Mouse (Mus musculus): ENCODE results near the gene Yap1.
A peak's percentile ranks its signal among the peaks of the same experiment; 100 is the strongest.
"Not testable (repeated sequence)": the region's sequence is repeated elsewhere in the genome, so short reads cannot be mapped to it uniquely, and the experiment has no call there.

Gene Yap1

GRCm38 (mm10) chr9:7914487-7914886 is 89.9 kb downstream of the Yap1 start:
- no peak for DNase-seq (ENCODE audit: low spot score in 2 of 2)

DNA sequence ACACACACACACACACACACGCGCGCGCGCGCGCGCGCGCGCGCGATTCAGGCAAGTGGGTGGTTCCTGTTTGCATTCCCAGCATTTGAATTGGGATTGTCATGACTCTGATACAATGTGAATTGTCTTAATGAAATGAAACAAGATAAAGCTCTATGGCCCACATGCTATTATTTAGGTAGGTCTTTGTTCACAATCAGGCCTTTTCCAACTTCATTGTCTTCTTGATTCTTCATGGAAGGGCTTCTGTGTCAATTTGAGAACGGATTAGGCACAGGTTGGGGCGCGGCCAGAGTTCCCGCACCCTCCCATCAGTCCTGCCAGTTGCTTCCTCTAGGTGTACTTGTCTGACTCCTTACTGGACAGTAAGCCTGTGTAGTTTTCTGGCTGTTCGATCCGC is 90.4 kb downstream of the Yap1 start:
- no peak for DNase-seq (ENCODE audit: low spot score in 2 of 2)

DNA sequence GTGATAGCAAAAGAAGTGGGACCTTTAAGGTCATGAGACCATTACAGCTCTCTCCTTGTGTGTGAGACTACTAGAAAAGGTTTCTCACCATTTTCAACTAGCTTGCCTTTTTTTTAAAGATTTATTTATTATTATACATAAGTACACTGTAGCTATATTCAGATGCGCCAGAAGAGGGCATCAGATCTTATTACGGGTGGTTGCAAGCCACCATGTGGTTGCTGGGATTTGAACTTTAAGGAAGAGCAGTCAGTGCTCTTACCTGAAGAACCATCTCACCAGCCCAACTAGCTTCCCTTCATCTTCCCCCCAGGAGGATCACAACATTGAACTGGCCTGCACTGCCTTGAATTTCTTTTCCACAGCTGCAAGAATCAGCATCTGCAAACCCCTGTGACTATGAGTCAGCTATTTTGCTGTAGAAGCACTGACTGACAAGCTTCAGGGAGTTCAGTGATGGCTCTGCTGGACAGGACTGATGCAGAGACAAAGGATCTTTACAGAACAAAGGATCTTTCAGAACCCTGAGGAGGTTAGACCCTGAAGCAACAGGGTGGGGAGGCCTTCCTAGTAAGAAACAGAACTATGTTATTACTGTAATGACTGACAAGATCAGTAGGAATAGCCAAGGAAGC is 96.9 kb downstream of the Yap1 start:
- no peak for DNase-seq (ENCODE audit: low spot score in 2 of 2)

GRCm38 (mm10) chr9:7906564-7906963 is 97.8 kb downstream of the Yap1 start:
- DNase-seq (ENCODE audit: low spot score in 2 of 2): no peak

- DNase-seq (ENCODE audit: low spot score in 2 of 2): no peak
Observed at GRCm38 (mm10) chr9:7903825-7904224, 100.6 kb downstream of the Yap1 start.

DNA sequence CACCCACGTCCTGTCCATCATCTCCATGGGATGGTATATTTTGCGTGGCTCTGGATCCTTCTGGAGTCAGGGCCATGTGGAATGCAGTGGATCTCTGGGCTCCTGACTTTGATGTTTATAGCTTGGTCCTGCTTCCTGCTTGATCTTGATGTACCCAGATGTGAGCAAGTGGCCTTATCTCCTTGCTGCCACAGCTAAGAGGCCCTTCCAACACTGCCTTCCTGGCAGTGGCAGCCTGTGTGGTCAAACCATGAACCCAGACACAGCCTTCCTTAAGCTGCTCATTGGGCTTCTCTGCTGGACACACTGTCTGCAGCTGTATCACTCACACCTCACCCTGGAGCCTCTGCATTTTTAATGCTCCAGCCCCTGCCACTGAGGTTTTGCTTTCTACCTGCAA is 101.1 kb downstream of the Yap1 start:
- no peak for DNase-seq (ENCODE audit: low spot score in 2 of 2)

DNA sequence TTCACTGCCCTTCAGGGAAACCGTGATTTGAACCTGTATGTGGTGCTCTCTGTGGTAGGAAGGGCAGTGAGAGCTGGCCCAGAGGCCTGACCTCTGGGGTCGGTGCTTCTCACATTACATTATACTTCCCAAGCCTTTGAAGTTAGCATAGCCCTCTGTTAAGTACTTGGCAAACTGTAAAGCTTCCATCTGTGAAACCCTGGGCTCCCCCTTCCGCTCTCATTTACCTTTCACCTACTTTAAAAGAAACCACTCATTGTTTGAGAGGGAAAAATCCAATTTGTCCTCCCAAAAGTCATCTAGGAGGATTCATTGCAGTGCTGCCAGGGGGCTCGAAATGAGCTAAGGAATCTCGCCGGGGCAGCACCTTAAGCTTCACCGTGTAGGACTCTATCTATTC is 102.1 kb downstream of the Yap1 start:
- DNase-seq (ENCODE audit: low spot score in 2 of 2): no peak

DNA sequence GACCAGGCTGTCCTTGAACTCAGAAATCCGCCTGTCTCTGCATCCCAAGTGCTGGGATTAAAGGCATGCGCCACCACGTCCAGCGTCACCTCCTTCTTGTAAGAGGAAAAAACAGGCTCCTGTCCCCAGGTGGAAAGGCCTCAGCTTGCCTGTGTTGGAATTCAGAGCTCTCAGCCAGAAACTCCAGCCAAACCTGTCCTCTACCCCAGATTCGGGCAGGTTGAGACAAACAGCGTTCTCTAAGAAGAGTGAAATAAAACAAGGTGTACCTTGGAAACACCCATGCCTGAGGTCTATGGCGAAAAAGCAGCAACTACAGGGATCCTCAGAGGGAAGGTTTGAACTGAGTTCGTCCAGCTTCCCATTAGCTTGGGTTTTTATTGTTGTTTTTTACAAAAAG is 103.4 kb downstream of the Yap1 start:
- no peak for DNase-seq (ENCODE audit: low spot score in 2 of 2)

DNA sequence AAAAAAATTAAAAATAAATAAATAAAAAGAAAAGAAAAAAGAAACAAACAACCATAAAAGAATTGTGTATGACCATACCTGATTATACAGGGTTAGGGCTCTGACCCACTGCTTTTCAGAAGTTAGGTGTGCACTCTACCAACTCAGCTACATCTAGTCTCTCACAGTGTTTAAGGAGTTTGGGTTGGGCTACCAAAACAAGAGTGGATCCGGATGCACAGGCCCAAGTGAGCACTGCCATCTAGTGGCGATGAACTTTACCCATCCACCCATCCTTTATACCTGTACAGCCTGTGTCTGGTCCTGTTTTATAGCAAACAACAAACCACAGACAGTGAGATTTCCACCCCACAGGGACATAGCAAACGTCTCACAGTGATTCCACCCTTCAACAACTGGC is 106.9 kb downstream of the Yap1 start:
- peak in 1 of 2 experiments; percentile 58 for DNase-seq (ENCODE audit: low spot score in 2 of 2)

DNA sequence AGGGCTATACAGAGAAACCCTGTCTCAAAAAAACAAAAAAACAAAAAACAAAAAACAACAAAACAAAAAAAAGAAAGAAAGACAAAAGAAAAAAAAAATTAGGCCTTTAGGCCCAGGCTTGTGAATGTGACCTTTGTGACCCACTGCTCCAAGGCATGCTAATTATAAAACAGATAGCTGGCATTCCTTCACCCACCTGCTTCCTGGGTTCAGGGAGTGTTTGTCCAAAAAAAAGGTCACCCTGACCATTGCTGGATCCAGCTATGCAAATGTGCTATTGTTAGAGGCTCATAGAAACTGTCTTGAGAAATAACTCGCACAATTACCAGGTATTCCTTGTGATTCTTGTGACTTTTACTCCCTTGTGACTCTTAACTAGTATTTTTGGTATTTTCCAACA is 112.6 kb downstream of the Yap1 start:
- not testable (repeated sequence) for DNase-seq (ENCODE audit: low spot score in 2 of 2)

DNA sequence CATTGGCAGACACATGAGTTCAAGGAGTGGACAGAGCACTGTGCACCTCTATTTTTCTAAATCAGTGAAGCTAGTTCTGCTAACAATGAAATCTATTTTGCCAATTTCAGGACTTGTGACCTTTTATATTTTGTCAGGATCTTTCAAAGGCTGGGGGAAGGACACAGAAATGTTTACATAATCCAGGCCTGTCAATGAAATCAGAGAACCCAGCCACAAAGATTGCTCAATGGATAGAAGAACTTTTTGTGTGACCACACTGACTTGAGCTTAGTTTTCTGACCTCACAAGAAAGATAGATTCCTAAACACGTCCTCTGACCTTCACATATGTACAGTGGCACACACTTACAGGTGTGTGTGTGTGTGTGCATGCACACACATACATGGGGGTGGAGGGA is 113.2 kb downstream of the Yap1 start:
- DNase-seq (ENCODE audit: low spot score in 2 of 2): no peak

- no peak for DNase-seq (ENCODE audit: low spot score in 2 of 2)
Observed at GRCm38 (mm10) chr9:7884346-7884745, 120.0 kb downstream of the Yap1 start.

GRCm38 (mm10) chr9:7882304-7882865 is 122.0 kb downstream of the Yap1 start:
- no peak for DNase-seq (ENCODE audit: low spot score in 2 of 2)

Measured in frontal cortex, postnatal 14 days (tissue).